Mouse (Mus musculus) heart, postnatal 25 days (tissue): ENCODE data around the gene Alkbh1. TPM values are rescaled to one million over a fixed set of nuclear protein-coding genes. Genes with fewer than 3 reads are reported as not detected.
"Not testable (repeated sequence)": the region's sequence is repeated elsewhere in the genome, so short reads cannot be mapped to it uniquely, and the experiment has no call there.

Source experiments
- DNase-seq: peaks from one replicate; pipeline ENCODE4 v3.0.0; 2022; ENCODE audit warnings: low spot score
- intact Hi-C: fragments of 180-260 bp; cut with DNase I; formaldehyde crosslinking; loops from one replicate; pipeline ENCODE4 v1.15.1; 2025
- total RNA-seq, 2 experiments: library from RNA; stranded (reverse); gene quantifications; 2 replicates each; pipeline ENCODE4 v1.2.3; 2021

The Alkbh1 gene
- 10 to 100 TPM in 1 of 2 experiments, 1 to 10 TPM in 1; 9.5 to 13.1 TPM for total RNA-seq

GRCm38 (mm10) chr12:87443700-87444122 lies at the start of gene Alkbh1, which contains the start of gene Slirp:
TSS of gene Alkbh1 (minus strand) at chr12:87444017.
TSS of gene Slirp (plus strand) at chr12:87443896.
- intact Hi-C loops: loop anchor here (2.0 kb wide), 1 partner anchor 27 kb away; no protein-coding TSS in a partner anchor
- DNase-seq: peak; percentile 74

DNA sequence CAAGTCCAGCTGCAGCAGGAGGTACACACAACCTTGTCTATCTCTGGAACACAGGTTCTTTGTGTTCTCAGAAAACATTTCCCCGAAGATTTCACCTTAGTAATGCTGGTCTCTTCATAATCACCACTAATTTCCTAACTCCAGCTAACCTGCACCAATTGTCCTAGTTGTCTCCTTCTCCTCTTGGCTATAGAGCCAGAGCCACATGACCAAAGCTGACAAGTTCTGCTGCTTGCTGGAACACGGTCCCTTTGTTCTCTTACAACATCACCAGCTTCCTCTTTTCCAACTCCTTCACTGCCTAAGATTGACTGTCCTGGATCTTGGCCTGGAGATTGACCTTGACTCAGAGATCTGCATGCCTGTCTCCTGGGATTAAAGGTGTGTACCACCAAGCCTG lies 44.9 kb upstream of the Alkbh1 start:
- DNase-seq, intact Hi-C loops: not testable (repeated sequence)

- DNase-seq, intact Hi-C loops: not testable (repeated sequence)
Measured at GRCm38 (mm10) chr12:87482482-87482881, 38.7 kb upstream of the Alkbh1 start.

GRCm38 (mm10) chr12:87474756-87475155 lies 30.9 kb upstream of the Alkbh1 start:
- intact Hi-C loops: no loop called here
- no peak for DNase-seq

GRCm38 (mm10) chr12:87471964-87472786 lies 28.4 kb upstream of the Alkbh1 start, which contains the start of gene Snw1:
TSS of gene Snw1 (minus strand) at chr12:87472274.
- peak; percentile 90 for DNase-seq
- intact Hi-C loops: loop anchor here (2.0 kb wide), 1 partner anchor 27 kb away; the partner anchor contains the start of gene Alkbh1

GRCm38 (mm10) chr12:87471421-87471963 lies 27.7 kb upstream of the Alkbh1 start:
- no peak for DNase-seq

GRCm38 (mm10) chr12:87470263-87471136 lies 26.7 kb upstream of the Alkbh1 start:
- intact Hi-C loops: loop anchor here (2.0 kb wide), 1 partner anchor 26 kb away; the partner anchor contains the start of gene Alkbh1
- no peak for DNase-seq

More at GRCm38 (mm10) chr12:87471421-87471963, 27.7 kb upstream of the Alkbh1 start:
- intact Hi-C loops: loop anchor here (2.0 kb wide), 1 partner anchor 27 kb away; the partner anchor contains the start of gene Alkbh1

GRCm38 (mm10) chr12:87464678-87465297 lies 21.0 kb upstream of the Alkbh1 start:
- intact Hi-C loops: no loop called here
- no peak for DNase-seq

DNA sequence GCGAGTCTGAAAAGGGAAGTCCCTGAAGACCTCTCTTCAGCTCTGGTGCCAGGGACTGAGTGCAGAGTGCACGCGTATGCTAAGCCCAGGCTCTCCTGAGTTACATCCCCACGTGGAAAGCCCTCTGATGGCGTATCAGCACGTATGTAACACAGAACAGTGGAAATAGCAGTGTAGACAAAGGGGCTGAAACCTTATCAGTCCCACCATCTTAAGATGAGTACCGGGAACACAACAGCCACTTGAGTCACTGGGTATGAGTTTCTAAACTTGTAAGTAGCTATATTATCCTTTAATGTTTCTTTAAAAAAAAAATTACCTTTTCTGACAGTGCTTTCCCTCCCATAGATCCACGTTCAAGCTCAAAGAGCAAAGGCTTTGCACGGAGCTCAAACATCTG lies 5.6 kb upstream of the Alkbh1 start:
- intact Hi-C loops: no loop called here
- no peak for DNase-seq

DNA sequence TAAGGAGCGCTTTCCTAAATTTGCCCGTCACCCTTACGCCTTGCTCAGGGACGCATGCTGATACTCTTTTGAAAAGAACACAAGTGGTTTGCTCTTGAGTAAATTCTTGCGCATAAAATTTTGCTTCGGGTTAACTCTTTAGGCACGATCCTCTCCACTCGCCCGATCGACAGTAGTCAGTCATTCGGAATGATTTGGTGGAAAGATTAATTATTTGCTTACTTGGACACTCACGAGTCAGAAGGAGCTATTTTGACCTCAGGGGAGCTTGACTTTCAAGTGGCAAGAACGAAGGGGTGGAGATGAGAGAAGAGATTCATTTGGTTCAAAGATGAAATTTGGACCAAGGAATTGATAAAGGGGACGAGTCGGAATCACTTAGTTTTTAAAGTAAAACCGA lies 394 bp upstream of the Alkbh1 start:
- DNase-seq: no peak
- intact Hi-C loops: loop anchor here (2.0 kb wide), 1 partner anchor 27 kb away; no protein-coding TSS in a partner anchor

GRCm38 (mm10) chr12:87443115-87443699 lies 610 bp downstream of the Alkbh1 start:
- no peak for DNase-seq
- intact Hi-C loops: no loop called here

GRCm38 (mm10) chr12:87442177-87443114 lies 1.4 kb downstream of the Alkbh1 start:
- no peak for DNase-seq
- intact Hi-C loops: no loop called here

GRCm38 (mm10) chr12:87428885-87429284 lies 14.9 kb downstream of the Alkbh1 start:
- intact Hi-C loops: no loop called here
- DNase-seq: no peak

GRCm38 (mm10) chr12:87428295-87428694 lies 15.5 kb downstream of the Alkbh1 start:
- no peak for DNase-seq
- intact Hi-C loops: no loop called here

- DNase-seq: no peak
- intact Hi-C loops: no loop called here
Measured at GRCm38 (mm10) chr12:87426354-87427031, 17.3 kb downstream of the Alkbh1 start.

DNA sequence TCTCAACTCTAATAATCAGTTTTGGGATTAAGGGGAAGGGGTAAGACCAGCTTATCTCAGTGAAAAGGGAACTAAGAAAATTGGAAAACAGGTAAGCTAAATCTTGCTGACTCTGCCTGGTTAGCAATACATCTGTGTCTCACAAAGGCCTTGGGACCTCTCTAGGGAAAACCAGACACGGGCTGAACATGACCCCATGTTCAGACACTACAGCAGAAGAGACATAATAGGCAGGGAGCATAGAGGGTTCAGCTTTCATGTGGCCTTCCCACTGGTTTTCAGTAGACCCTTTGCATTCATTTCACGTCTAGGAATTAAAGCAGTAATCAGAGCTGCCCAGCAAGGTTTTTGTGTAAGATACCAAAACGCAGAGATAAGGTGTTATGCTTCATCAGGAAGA lies 19.3 kb downstream of the Alkbh1 start:
- no peak for DNase-seq
- intact Hi-C loops: no loop called here

DNA sequence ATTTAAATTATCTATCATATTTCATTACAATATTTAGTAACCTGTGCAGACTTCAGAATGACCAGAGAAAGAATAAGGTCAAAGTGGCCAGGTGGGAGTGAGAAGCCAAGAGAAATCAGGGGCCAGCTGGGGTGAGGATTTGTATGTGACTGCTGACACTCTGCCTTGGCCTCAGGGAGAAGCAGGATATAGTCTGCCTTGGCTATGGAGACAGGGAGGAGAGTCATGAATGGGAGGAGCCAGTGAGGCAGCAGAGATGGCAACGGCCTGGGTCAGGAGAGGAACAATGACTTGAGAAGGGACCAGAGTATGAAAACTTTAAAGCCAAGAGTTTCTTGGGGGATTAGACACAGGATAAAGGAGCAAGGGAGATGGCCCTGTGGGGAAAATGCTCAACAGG lies 20.1 kb downstream of the Alkbh1 start:
- intact Hi-C loops: no loop called here

More for the DNA sequence above, 20.1 kb downstream of the Alkbh1 start:
- DNase-seq: no peak
